Mouse (Mus musculus): ENCODE measurements around the gene Ikbkg.

GRCm38 (mm10) chrX:74352645-74353466 lies 40.2 kb upstream of the Ikbkg start:
- TF ChIP-seq ELF1 (IDR thresholded peaks at IDR 0.05; ENCODE audit: low read depth, low read length) (no peak), CTCF (conservative IDR thresholded peaks at IDR 0.05 in 1 of 2, IDR thresholded peaks at IDR 0.05 in 1 of 2; ENCODE audit: low read depth in 2 of 2, low read length in 2 of 2) (no peak)
